Comparison of ENCODE assay signal across 8 mouse cellular contexts in the genomic region with DNA sequence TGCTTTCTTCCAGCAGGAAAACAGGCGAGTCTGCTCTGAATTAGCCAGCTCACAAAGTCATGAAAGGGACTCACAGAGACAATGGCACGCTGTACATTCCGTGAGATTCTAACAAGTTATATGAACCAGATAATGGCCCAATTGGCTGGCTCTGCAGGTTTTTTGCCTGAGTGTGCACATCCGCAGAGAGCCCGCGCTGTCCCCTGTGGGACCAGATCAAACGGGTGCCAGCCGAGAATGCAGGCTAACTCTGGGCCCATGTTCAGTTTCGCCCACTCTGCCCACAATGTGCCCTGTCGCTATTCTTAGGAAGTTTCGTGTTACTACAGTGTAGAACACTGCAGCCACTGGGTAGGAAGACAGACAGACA.
A peak's percentile ranks its signal among the peaks of the same experiment; 100 is the strongest.
DNase-seq lines count a peak whose midpoint lies in the region; ATAC-seq lines count a peak whose summit lies in the region.

No protein-coding gene starts in this region.

- H3K9me3 ChIP-seq in kidney, embryonic 14.5 days (ENCODE audit: control insufficient read depth, low read length) = no peaks in the 10 kb centered on the region
- no peaks in the 10 kb centered on the region for H3K9me3 ChIP-seq in embryonic facial prominence, embryonic 10.5 days
- no peaks in the 10 kb centered on the region for H3K9me3 ChIP-seq in hindbrain, embryonic 12.5 days (replicated peaks)
- H3K9me3 ChIP-seq in midbrain, embryonic 16.5 days (replicated peaks; ENCODE audit: control insufficient read depth, low read length, poor library complexity, severe bottlenecking) = no peaks in the 10 kb centered on the region

- DNase-seq in kidney, postnatal 10 days = no peak
- DNase-seq in embryonic facial prominence, embryonic 10.5 days (ENCODE audit: low spot score) = no peak
- no peak for DNase-seq in frontal cortex, postnatal 14 days (ENCODE audit: low spot score in 2 of 2)
- DNase-seq in thymus, postnatal 0 days (ENCODE audit: low spot score) = no peak

- H3K27ac ChIP-seq in kidney, embryonic 14.5 days (ENCODE audit: low read depth, low read length) = peak overlapping the region; percentile 30; the same call in 1 of the 2 replicates
- peak overlapping the region; percentile 82 for H3K27ac ChIP-seq in embryonic facial prominence, embryonic 10.5 days (replicated peaks)
- peak overlapping the region; percentile 79 for H3K27ac ChIP-seq in hindbrain, embryonic 12.5 days
- H3K27ac ChIP-seq in midbrain, embryonic 16.5 days (ENCODE audit: low read length) = peak overlapping the region; percentile 69

- no peak overlapping the region for H3K4me2 ChIP-seq in kidney, embryonic 14.5 days (replicated peaks; ENCODE audit: low read depth, low read length)
- H3K4me2 ChIP-seq in hindbrain, embryonic 12.5 days (replicated peaks) = peak overlapping the region; percentile 24; the same call in 1 of the 2 replicates
- peak overlapping the region; percentile 21 for H3K4me2 ChIP-seq in midbrain, embryonic 16.5 days (ENCODE audit: low read length)

- H3K9ac ChIP-seq in kidney, embryonic 14.5 days (ENCODE audit: low read depth, low read length) = no peak overlapping the region
- H3K9ac ChIP-seq in hindbrain, embryonic 12.5 days = no peak overlapping the region
- H3K9ac ChIP-seq in midbrain, embryonic 16.5 days (ENCODE audit: low read depth, low read length) = no peak overlapping the region; the same call in 1 of the 2 replicates

- ATAC-seq in kidney, embryonic 14.5 days (ENCODE audit: low FRiP score, low TSS enrichment) = no peak
- peak; percentile 51 for ATAC-seq in hindbrain, embryonic 12.5 days (ENCODE audit: low FRiP score)
- ATAC-seq in midbrain, embryonic 16.5 days = peak; percentile 30
- no peak for ATAC-seq in megakaryocyte-erythroid progenitor cell, adult 5-6 weeks (replicated peaks; ENCODE audit: low FRiP score, low TSS enrichment, poor library complexity, severe bottlenecking)

- H3K36me3 ChIP-seq in kidney, embryonic 14.5 days (ENCODE audit: control insufficient read depth, insufficient read depth, low read length) = no peaks in the 10 kb centered on the region
- no peaks in the 10 kb centered on the region for H3K36me3 ChIP-seq in embryonic facial prominence, embryonic 10.5 days (replicated peaks)
- H3K36me3 ChIP-seq in hindbrain, embryonic 12.5 days = no peaks in the 10 kb centered on the region
- H3K36me3 ChIP-seq in midbrain, embryonic 16.5 days (ENCODE audit: control insufficient read depth, insufficient read depth, low read length) = no peaks in the 10 kb centered on the region

- 78% methylated on average over 11 of the region's 11 CpGs for WGBS in kidney, embryonic 14.5 days
- 52% methylated on average over 11 of the region's 11 CpGs for WGBS in embryonic facial prominence, embryonic 10.5 days
- 26% methylated on average over 11 of the region's 11 CpGs for WGBS in hindbrain, embryonic 12.5 days
- WGBS in midbrain, embryonic 16.5 days = 15% methylated on average over 11 of the region's 11 CpGs

- H3K4me3 ChIP-seq in kidney, embryonic 14.5 days (ENCODE audit: low read length) = no peak overlapping the region
- 0 out of 2 replicates have a peak overlapping the region, but pooled peaks have one; percentile 20 for H3K4me3 ChIP-seq in embryonic facial prominence, embryonic 10.5 days
- H3K4me3 ChIP-seq in hindbrain, embryonic 12.5 days = no peak overlapping the region
- H3K4me3 ChIP-seq in midbrain, embryonic 16.5 days (ENCODE audit: low read depth, low read length) = no peak overlapping the region

- H3K27me3 ChIP-seq in kidney, embryonic 14.5 days (ENCODE audit: control insufficient read depth, insufficient read depth, low read length) = no peaks in the 10 kb centered on the region
- H3K27me3 ChIP-seq in embryonic facial prominence, embryonic 10.5 days (replicated peaks; ENCODE audit: low read depth, poor library complexity, severe bottlenecking) = no peaks in the 10 kb centered on the region
- H3K27me3 ChIP-seq in hindbrain, embryonic 12.5 days = no peaks in the 10 kb centered on the region
- no peaks in the 10 kb centered on the region for H3K27me3 ChIP-seq in midbrain, embryonic 16.5 days (ENCODE audit: control insufficient read depth, insufficient read depth, low read depth, low read length)

- peaks cover 23% of the 10 kb centered on the region for H3K4me1 ChIP-seq in kidney, embryonic 14.5 days (ENCODE audit: control insufficient read depth, insufficient read depth, low read length)
- peaks cover 63% of the 10 kb centered on the region for H3K4me1 ChIP-seq in embryonic facial prominence, embryonic 10.5 days
- peaks cover 34% of the 10 kb centered on the region for H3K4me1 ChIP-seq in hindbrain, embryonic 12.5 days
- H3K4me1 ChIP-seq in midbrain, embryonic 16.5 days (ENCODE audit: control insufficient read depth, insufficient read depth, low read length) = peaks cover 25% of the 10 kb centered on the region

Comparison
In these comparisons a context has a peak if more than half of its experiments do, and no peak if none do; other contexts are left out.
1. ATAC-seq: peak in hindbrain, embryonic 12.5 days (single experiment) and midbrain, embryonic 16.5 days (single experiment); none in kidney, embryonic 14.5 days (single experiment) and megakaryocyte-erythroid progenitor cell, adult 5-6 weeks (single experiment).
2. H3K27ac ChIP-seq: peak in every context shown above with its lines; median percentile 82 in embryonic facial prominence, embryonic 10.5 days; 79 in hindbrain, embryonic 12.5 days; 69 in midbrain, embryonic 16.5 days; 30 in kidney, embryonic 14.5 days.